Mouse (Mus musculus) liver, embryonic 14.5 days (tissue): ENCODE data around the gene Nedd9. TPM values are rescaled to one million over a fixed set of nuclear protein-coding genes. Genes with fewer than 3 reads are reported as not detected.

Source experiments
- ATAC-seq: fragments of 200-750 bp; cut with Nextera tagmentation; 2 replicates; pipeline ENCODE4 v1.8.0; 2017; ENCODE audit warnings: moderate number of reproducible peaks, mild to moderate bottlenecking, moderate library complexity; ENCODE audit not compliant: insufficient read depth
- DNase-seq, 3 experiments: peaks; one replicate each; pipeline ENCODE4 v3.0.0-alpha.2; 2012 to 2013; ENCODE audit warnings: low read depth in 3 of 3, low spot score in 3 of 3
- H3K27ac ChIP-seq: fragments of 300-500 bp; sonication (generic); 2 replicates; pipeline ENCODE4 v1.5.1; 2014; ENCODE audit warnings: moderate library complexity, mild to moderate bottlenecking, control low read depth, inconsistent platforms
- H3K27me3 ChIP-seq: fragments of 300-500 bp; sonication (generic); 2 replicates; pipeline ENCODE4 v1.6.1; 2014; ENCODE audit warnings: mild to moderate bottlenecking, low read length, moderate library complexity; ENCODE audit not compliant: control insufficient read depth, insufficient read depth
- H3K36me3 ChIP-seq: fragments of 300-500 bp; sonication (generic); replicated peaks from 2 replicates; pipeline ENCODE4 v1.6.1; 2014; ENCODE audit warnings: low read depth; ENCODE audit not compliant: control insufficient read depth, insufficient read depth
- H3K4me1 ChIP-seq, 2 experiments: fragments of 200-500 bp in 1 of 2; fragments of 300-500 bp in 1 of 2; sonication (generic) in 1 of 2; replicated peaks; 2 replicates each; pipeline ENCODE4 v1.6.1; 2012 to 2014; ENCODE audit warnings: antibody characterized with exemption in 1 of 2, inconsistent platforms in 1 of 2, low read length in 1 of 2; ENCODE audit not compliant: control insufficient read depth in 2 of 2, insufficient read depth in 2 of 2
- H3K4me2 ChIP-seq: fragments of 300-500 bp; sonication (generic); 2 replicates; pipeline ENCODE4 v1.6.1; 2014; ENCODE audit warnings: low read depth, mild to moderate bottlenecking, control low read depth, moderate library complexity
- H3K4me3 ChIP-seq, 2 experiments: fragments of 200-500 bp in 1 of 2; fragments of 300-500 bp in 1 of 2; sonication (generic) in 1 of 2; 2 replicates each; pipeline ENCODE4 v1.5.1; 2012 to 2014; ENCODE audit warnings: low read depth in 2 of 2, low read length in 2 of 2, mild to moderate bottlenecking in 2 of 2, control low read depth in 1 of 2, inconsistent platforms in 1 of 2, moderate library complexity in 1 of 2; ENCODE audit not compliant: insufficient read depth in 1 of 2
- H3K9ac ChIP-seq: fragments of 300-500 bp; sonication (generic); replicated peaks from 2 replicates; pipeline ENCODE4 v1.6.1; 2014; ENCODE audit warnings: mild to moderate bottlenecking, control low read depth, moderate library complexity
- H3K9me3 ChIP-seq: fragments of 300-500 bp; sonication (generic); 2 replicates; pipeline ENCODE4 v1.6.1; 2016; ENCODE audit warnings: low read length, mixed read lengths; ENCODE audit not compliant: control insufficient read depth
- CTCF ChIP-seq: IDR thresholded peaks from 2 replicates; pipeline ENCODE4 v1.5.1; 2016; ENCODE audit warnings: antibody characterized with exemption, low read depth, control low read depth
- EP300 ChIP-seq: IDR thresholded peaks from 2 replicates; pipeline ENCODE4 v1.6.1; 2016; ENCODE audit warnings: antibody characterized with exemption, low read depth
- WGBS: fragments of 180-500 bp; shearing (Covaris S2); extraction: QIAGEN DNeasy Blood & Tissue Kit; methylation state at CpG from one replicate; pipeline ENCODE4 v1.1.7; 2014; ENCODE audit not compliant: insufficient replicate concordance; 5-methylcytosine and 5-hydroxymethylcytosine counted together
- polyA plus RNA-seq, 2 experiments: library from polyadenylated mRNA; depleted of rRNA in 1 of 2; stranded (reverse) in 1 of 2; unstranded in 1 of 2; fragments of >200 nt; fragmentation: Nextera tagmentation in 1 of 2; extraction: Ambion mirVana in 1 of 2; gene quantifications; 2 replicates each; pipeline versions ENCODE4 v1.2.1 to v1.2.3; 2012 to 2014

The Nedd9 gene
- polyA plus RNA-seq, 2 experiments: 1.2 to 2.7 TPM

DNA sequence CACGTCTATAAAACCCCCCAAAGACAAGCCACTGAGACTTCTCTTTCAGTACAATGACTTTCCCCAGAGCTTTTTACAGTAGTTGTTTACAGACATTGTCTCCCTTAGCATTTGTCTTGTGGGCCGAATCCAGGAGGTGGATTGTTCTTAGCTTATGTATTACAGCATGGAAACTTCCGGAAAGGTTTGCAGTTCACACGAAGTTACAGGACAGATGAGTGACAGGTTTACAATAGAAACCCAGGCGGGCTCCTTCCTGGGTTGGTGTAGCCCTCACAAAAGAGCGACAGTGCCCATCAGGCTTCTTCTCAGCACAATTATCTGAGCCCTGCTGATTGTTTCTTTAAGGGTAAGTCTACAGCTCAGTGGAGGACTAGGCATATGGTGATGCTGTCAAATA, 124.3 kb downstream of the Nedd9 start:
- H3K9ac ChIP-seq: no peak overlapping the region
- ATAC-seq: no peak
- no peak overlapping the region for H3K4me3 ChIP-seq
- H3K36me3 ChIP-seq: no peaks in the 10 kb centered on the region
- no peak for TF ChIP-seq EP300
- TF ChIP-seq CTCF: no peak
- WGBS: 47% methylated on average over 6 of the region's 6 CpGs
- peaks cover 4% of the 10 kb centered on the region for H3K27me3 ChIP-seq
- no peak for DNase-seq
- no peaks in the 10 kb centered on the region for H3K9me3 ChIP-seq
- no peak overlapping the region for H3K27ac ChIP-seq
- peaks cover 0 to 5% of the 10 kb centered on the region in 2 experiments; a peak in 1 of 4 replicates for H3K4me1 ChIP-seq
- no peak overlapping the region for H3K4me2 ChIP-seq

DNA sequence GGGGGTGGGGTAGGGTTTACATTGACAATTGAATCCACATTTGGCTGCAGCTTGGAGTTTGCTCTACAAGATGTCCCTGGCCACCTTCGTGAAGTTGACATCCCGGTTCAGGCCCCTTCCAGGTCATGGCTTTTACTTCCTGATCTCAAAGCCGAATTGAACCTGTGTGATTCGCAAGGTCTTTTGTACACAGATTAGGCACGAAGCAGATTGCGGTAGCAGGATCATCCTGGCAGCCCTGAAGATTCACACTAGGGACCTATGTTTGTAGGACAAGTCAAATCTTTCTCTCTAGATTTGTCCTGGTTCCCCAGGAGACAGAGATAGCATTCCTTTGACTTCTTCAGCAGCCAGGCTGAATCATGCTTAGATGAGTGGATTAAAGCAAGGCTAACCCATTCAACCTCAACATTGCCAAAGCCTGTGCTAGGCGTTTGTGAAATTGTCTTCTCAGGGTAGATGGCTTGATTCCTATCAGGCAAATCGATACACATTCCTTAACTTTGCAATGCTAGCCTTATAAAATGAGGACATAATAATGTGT, 126.8 kb downstream of the Nedd9 start:
- 43% methylated on average over 8 of the region's 8 CpGs for WGBS
- TF ChIP-seq CTCF (no peak), EP300 (no peak)
- H3K4me2 ChIP-seq: no peak overlapping the region; the same call in 1 of the 2 replicates
- no peaks in the 10 kb centered on the region for H3K36me3 ChIP-seq
- peaks cover 0 to 5% of the 10 kb centered on the region in 2 experiments; a peak in 1 of 4 replicates for H3K4me1 ChIP-seq
- no peak overlapping the region for H3K27ac ChIP-seq
- H3K27me3 ChIP-seq: peaks cover 9% of the 10 kb centered on the region
- DNase-seq (no peak), ATAC-seq (no peak)
- no peak overlapping the region for H3K9ac ChIP-seq
- H3K9me3 ChIP-seq: no peaks in the 10 kb centered on the region
- H3K4me3 ChIP-seq: no peak overlapping the region

DNA sequence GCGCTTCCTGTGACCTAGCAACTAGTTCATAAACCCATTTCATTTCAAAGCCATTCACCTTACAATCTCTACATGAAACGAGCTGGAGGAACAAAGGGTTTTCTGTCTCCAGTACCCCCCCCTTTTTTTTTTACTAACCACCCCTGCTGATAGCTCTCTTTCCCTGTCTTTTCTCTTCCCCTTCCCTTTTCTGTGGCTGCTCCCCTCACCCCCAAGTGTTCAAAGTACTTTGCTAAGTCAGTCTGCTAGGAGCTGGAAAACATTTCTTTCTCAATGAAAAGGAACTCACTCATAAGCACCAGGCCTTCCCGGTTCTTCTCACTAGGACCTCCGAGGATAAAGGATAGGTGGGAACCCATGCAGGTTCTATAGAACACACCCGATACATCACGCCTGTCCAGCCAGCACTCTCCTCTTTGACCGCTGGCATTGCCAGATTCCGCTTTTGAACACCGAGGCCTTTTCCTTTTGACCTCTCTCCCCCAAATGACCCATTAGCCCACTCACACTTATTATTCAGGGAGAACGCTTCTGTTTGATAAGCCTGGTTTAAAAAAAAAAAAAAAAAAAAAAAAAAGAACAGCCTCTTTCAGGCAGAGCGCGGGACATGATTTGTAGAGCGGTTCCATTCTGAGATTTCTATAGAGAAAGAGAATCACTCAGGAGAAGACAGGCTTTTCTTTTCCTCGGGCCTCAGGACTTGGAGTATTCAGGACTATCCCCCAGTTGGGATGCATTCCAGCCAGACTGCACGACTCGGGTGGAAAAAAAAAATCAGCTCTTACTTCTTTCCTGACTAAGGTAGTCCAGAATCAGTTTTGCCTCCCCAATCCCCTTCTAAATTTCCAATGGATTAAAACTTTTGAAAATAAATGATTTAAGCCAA, 127.6 kb downstream of the Nedd9 start:
- ATAC-seq: no peak
- Histone ChIP-seq H3K4me3 (peak overlapping the region; percentile 22 to 56), H3K9ac (no peak overlapping the region), H3K4me1 (peaks cover 0 to 5% of the 10 kb centered on the region in 2 experiments; a peak in 1 of 4 replicates), H3K27ac (no peak overlapping the region), H3K36me3 (no peaks in the 10 kb centered on the region), H3K9me3 (no peaks in the 10 kb centered on the region), H3K4me2 (peak overlapping the region; percentile 72), H3K27me3 (peaks cover 9% of the 10 kb centered on the region)
- WGBS: 6% methylated on average over 16 of the region's 16 CpGs
- TF ChIP-seq EP300 (no peak), CTCF (no peak)
- DNase-seq: no peak

- peaks cover 9% of the 10 kb centered on the region for H3K27me3 ChIP-seq
- H3K4me3 ChIP-seq: peak overlapping the region; percentile 33 to 56
- H3K9me3 ChIP-seq: no peaks in the 10 kb centered on the region
- WGBS: under 1% methylated on average over 42 of the region's 42 CpGs
- H3K27ac ChIP-seq: no peak overlapping the region
- H3K4me1 ChIP-seq: peaks cover 0 to 5% of the 10 kb centered on the region in 2 experiments; a peak in 1 of 4 replicates
- DNase-seq: peak; percentile 73 to 75 (median 74)
- peak overlapping the region; percentile 2; the same call in 1 of the 2 replicates for H3K9ac ChIP-seq
- peak; percentile 97 for ATAC-seq
- TF ChIP-seq EP300: no peak
- no peak for TF ChIP-seq CTCF
- H3K36me3 ChIP-seq: no peaks in the 10 kb centered on the region
- H3K4me2 ChIP-seq: peak overlapping the region; percentile 72
These were observed 128.5 kb downstream of the Nedd9 start for GRCm38 (mm10) chr13:41358480-41359180.
